Mouse (Mus musculus) olfactory bulb, adult 2 months (tissue): ENCODE measurements around the gene Hist1h4j.

Source experiments
- CTCF ChIP-seq: fragments of 200-500 bp; IDR thresholded peaks from 2 replicates; pipeline ENCODE4 v1.5.1; 2012; ENCODE audit warnings: low read depth, mild to moderate bottlenecking, low read length, moderate library complexity; ENCODE audit not compliant: insufficient read depth
- POLR2A ChIP-seq: fragments of 200-500 bp; IDR thresholded peaks from 2 replicates; pipeline ENCODE4 v1.6.1; 2012; ENCODE audit warnings: mild to moderate bottlenecking, low read depth, low read length, moderate library complexity; ENCODE audit not compliant: insufficient read depth

- TF ChIP-seq POLR2A, result no peak
- TF ChIP-seq CTCF, result no peak
Observed at GRCm38 (mm10) chr13:21783734-21784161, 48.9 kb downstream of the Hist1h4j start.
